Mouse (Mus musculus): Measurements from ENCODE around the gene Rusc2.

GRCm38 (mm10) chr4:43419801-43420281, 38.1 kb downstream of the Rusc2 start:
- TF ChIP-seq CTCF (IDR thresholded peaks at IDR 0.05; ENCODE audit: low read depth) (no peak), EP300 (IDR thresholded peaks at IDR 0.05; ENCODE audit: low read depth) (no peak)

Measured in liver, postnatal 0 days (tissue).